Mouse (Mus musculus): ENCODE measurements at regions not wholly inside any gene's neighbourhood (a gene's known extent, or its start where the extent isn't known, plus 50 kb on each side); places are given as distances from the start of the nearest gene placed in this dataset.

GRCm38 (mm10) chr19:60015614-60016300 lies 72.3 kb upstream of the Rab11fip2 start:
- ATAC-seq = no peak

GRCm38 (mm10) chr19:59995557-59995956 lies 52.1 kb upstream of the Rab11fip2 start:
- WGBS = 97% methylated on average over 1 of the region's 1 CpGs
- Histone ChIP-seq H3K36me3 (ENCODE audit: insufficient read depth, low read length) (no peaks in the 10 kb centered on the region), H3K27ac (ENCODE audit: low read length) (no peak overlapping the region), H3K4me3 (ENCODE audit: low read depth, low read length) (no peak overlapping the region), H3K4me1 (ENCODE audit: insufficient read depth, low read depth, low read length) (no peaks in the 10 kb centered on the region), H3K27me3 (replicated peaks; ENCODE audit: insufficient read depth, low read length) (no peaks in the 10 kb centered on the region), H3K9ac (replicated peaks; ENCODE audit: low read depth) (no peak overlapping the region), H3K4me2 (replicated peaks; ENCODE audit: low read depth, low read length) (no peak overlapping the region), H3K9me3 (ENCODE audit: low read length) (no peaks in the 10 kb centered on the region)
- ATAC-seq = no peak
- DNase-seq (ENCODE audit: low spot score) = no peak
- TF ChIP-seq CTCF (IDR thresholded peaks at IDR 0.05) (no peak), EP300 (IDR thresholded peaks at IDR 0.05) (no peak)

More at GRCm38 (mm10) chr19:60015614-60016300, 72.3 kb upstream of the Rab11fip2 start:
- DNase-seq (ENCODE audit: low spot score) = no peak
- Histone ChIP-seq H3K4me1 (ENCODE audit: insufficient read depth, low read depth, low read length) (no peaks in the 10 kb centered on the region), H3K9me3 (ENCODE audit: low read length) (no peaks in the 10 kb centered on the region), H3K4me3 (ENCODE audit: low read depth, low read length) (no peak overlapping the region), H3K27ac (ENCODE audit: low read length) (no peak overlapping the region), H3K36me3 (ENCODE audit: insufficient read depth, low read length) (no peaks in the 10 kb centered on the region), H3K27me3 (replicated peaks; ENCODE audit: insufficient read depth, low read length) (no peaks in the 10 kb centered on the region), H3K4me2 (replicated peaks; ENCODE audit: low read depth, low read length) (no peak overlapping the region), H3K9ac (replicated peaks; ENCODE audit: low read depth) (no peak overlapping the region)
- 70% methylated on average over 12 of the region's 12 CpGs for WGBS
- TF ChIP-seq CTCF (IDR thresholded peaks at IDR 0.05) = no peak
- TF ChIP-seq EP300 (IDR thresholded peaks at IDR 0.05) = no peak
